Comparison of ENCODE assay signal across 8 mouse cellular contexts in the genomic region with DNA sequence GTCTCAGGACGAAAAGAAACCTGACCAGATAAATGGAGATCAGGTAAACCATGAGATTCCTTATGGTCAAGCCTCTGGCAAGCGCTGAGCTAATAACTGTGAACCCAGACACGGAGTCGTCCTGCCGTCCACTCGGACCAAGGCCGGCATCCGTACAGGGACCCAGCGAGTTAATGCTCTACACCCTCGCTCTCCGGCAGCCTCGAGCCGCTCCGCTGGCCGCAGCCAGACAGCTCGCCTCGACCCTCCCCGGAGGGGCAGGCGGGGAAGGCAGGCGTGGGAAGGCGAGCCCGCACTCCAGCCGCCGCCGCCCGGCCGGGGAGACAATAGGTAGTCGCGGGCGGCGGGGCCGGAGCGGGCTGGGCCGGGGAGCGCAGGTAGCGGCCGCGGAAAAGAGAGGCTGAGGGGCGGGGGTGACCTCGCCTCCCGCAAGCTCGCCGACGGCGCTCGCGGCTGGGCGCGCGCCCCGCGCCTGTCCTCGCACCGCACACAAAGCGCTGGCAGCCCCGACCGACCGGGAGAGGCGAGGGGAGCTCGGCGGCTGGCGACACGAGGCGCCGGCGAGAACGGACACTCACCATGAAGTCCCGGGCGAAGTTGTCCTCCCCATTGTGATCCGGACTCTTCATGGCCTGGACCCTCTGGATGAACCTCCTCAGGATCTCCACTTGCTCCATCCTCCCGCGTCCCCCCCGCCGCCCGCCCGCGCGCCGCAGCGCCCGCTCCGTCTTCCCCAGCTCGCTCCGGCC. TPM values are rescaled to one million over a fixed set of nuclear protein-coding genes. Genes with fewer than 3 reads are reported as not detected.
DNase-seq lines count a peak whose midpoint lies in the region; ATAC-seq lines count a peak whose summit lies in the region.

No protein-coding gene starts in this region.

- H3K36me3 ChIP-seq in limb, embryonic 11.5 days (ENCODE audit: control insufficient read depth, insufficient read depth, low read length), result no peaks in the 10 kb centered on the region
- no peaks in the 10 kb centered on the region for H3K36me3 ChIP-seq in midbrain, embryonic 14.5 days (ENCODE audit: control insufficient read depth, insufficient read depth, low read length)

- H3K9me3 ChIP-seq in limb, embryonic 11.5 days (ENCODE audit: control insufficient read depth, low read length), result no peaks in the 10 kb centered on the region
- H3K9me3 ChIP-seq in midbrain, embryonic 14.5 days (ENCODE audit: control insufficient read depth, low read length), result no peaks in the 10 kb centered on the region

- H3K27me3 ChIP-seq in limb, embryonic 11.5 days (ENCODE audit: control insufficient read depth, insufficient read depth, low read length), result no peaks in the 10 kb centered on the region
- H3K27me3 ChIP-seq in midbrain, embryonic 14.5 days (ENCODE audit: control insufficient read depth, insufficient read depth, low read length), result no peaks in the 10 kb centered on the region

- no peak for DNase-seq in cerebellum, adult 11-12 months
- peak; percentile 66 for DNase-seq in cerebellum, adult 9-11 months
- peak; percentile 58 for DNase-seq in gastrocnemius, postnatal 10 days
- peak; percentile 71 for DNase-seq in limb, embryonic 11.5 days (ENCODE audit: low spot score)
- peak; percentile 79 for DNase-seq in midbrain, embryonic 14.5 days
- peak; percentile 19 to 42 for DNase-seq in spleen, postnatal 14 days (ENCODE audit: low spot score in 2 of 2)

- peaks cover 4% of the 10 kb centered on the region for H3K4me1 ChIP-seq in limb, embryonic 11.5 days (ENCODE audit: control insufficient read depth, insufficient read depth, low read length)
- peaks cover 19% of the 10 kb centered on the region for H3K4me1 ChIP-seq in midbrain, embryonic 14.5 days (ENCODE audit: control insufficient read depth, insufficient read depth, low read length)

- ATAC-seq in cerebellum, adult (ENCODE audit: insufficient number of reproducible peaks, low FRiP score, low TSS enrichment), result peak; percentile 34
- peak; percentile 15 for ATAC-seq in inflammation-experienced regulatory T-cells, adult 6 months
- peak; percentile 56 for ATAC-seq in limb, embryonic 11.5 days (ENCODE audit: insufficient number of reproducible peaks, low FRiP score, low TSS enrichment, low read depth)
- peak; percentile 31 for ATAC-seq in midbrain, embryonic 14.5 days (ENCODE audit: low FRiP score, low TSS enrichment)

- peak overlapping the region; percentile 98 for H3K27ac ChIP-seq in limb, embryonic 11.5 days (replicated peaks; ENCODE audit: low read depth, low read length)
- peak overlapping the region; percentile 99 for H3K27ac ChIP-seq in midbrain, embryonic 14.5 days (replicated peaks; ENCODE audit: low read depth, low read length)

- under 1% methylated on average over 65 of the region's 84 CpGs for WGBS in limb, embryonic 11.5 days
- WGBS in midbrain, embryonic 14.5 days, result under 1% methylated on average over 59 of the region's 84 CpGs

- peak overlapping the region; percentile 59 for H3K4me2 ChIP-seq in limb, embryonic 11.5 days (ENCODE audit: low read depth, severe bottlenecking)
- H3K4me2 ChIP-seq in midbrain, embryonic 14.5 days (ENCODE audit: low read length), result peak overlapping the region; percentile 77

- H3K9ac ChIP-seq in limb, embryonic 11.5 days (ENCODE audit: low read length), result peak overlapping the region; percentile 95
- peak overlapping the region; percentile 98 for H3K9ac ChIP-seq in midbrain, embryonic 14.5 days (replicated peaks; ENCODE audit: low read length)

- peak overlapping the region; percentile 98 for H3K4me3 ChIP-seq in limb, embryonic 11.5 days (ENCODE audit: low read depth, low read length)
- peak overlapping the region; percentile 97 for H3K4me3 ChIP-seq in midbrain, embryonic 14.5 days (replicated peaks; ENCODE audit: low read depth, low read length)

RNA-seq across cellular contexts. Expression of a gene that starts 0.5 kb away (rescaled TPM):
- total RNA-seq in gastrocnemius, postnatal 10 days (2021), result 10 to 100 TPM; 27.0 to 36.6 TPM
- polyA plus RNA-seq in inflammation-experienced regulatory T-cells, adult 6 months (2017; shearing (Covaris generic)), result 10 to 100 TPM in 2 of 3 experiments, 1 to 10 TPM in 1; 7.4 to 18.3 (median 12.8) TPM
- 25.9 and 27.4 TPM in 2 replicates for polyA plus RNA-seq in limb, embryonic 11.5 days (2014; fragmentation: Nextera tagmentation; extraction: Ambion mirVana)
- 31.2 and 32.4 TPM in 2 replicates for polyA plus RNA-seq in midbrain, embryonic 14.5 days (2014; fragmentation: Nextera tagmentation; extraction: Ambion mirVana)
